Mouse (Mus musculus) hindbrain, embryonic 11.5 days (tissue): ENCODE results near the gene Slc37a1. TPM values are rescaled to one million over a fixed set of nuclear protein-coding genes. Genes with fewer than 3 reads are reported as not detected.

Experiments
- ATAC-seq: fragments of 200-750 bp; cut with Nextera tagmentation; 2 replicates; pipeline ENCODE4 v1.8.0; 2017; ENCODE audit warnings: mild to moderate bottlenecking, moderate TSS enrichment, moderate library complexity; ENCODE audit not compliant: low FRiP score
- DNase-seq: peaks from one replicate; pipeline ENCODE4 v3.0.0-alpha.2; 2015; ENCODE audit warnings: low spot score
- H3K27ac ChIP-seq: fragments of 300-500 bp; sonication (generic); 2 replicates; pipeline ENCODE4 v1.5.1; 2014; ENCODE audit warnings: mild to moderate bottlenecking, low read depth, low read length
- H3K27me3 ChIP-seq: fragments of 300-500 bp; sonication (generic); 2 replicates; pipeline ENCODE4 v1.6.1; 2014; ENCODE audit warnings: mild to moderate bottlenecking, low read length, moderate library complexity, mixed read lengths; ENCODE audit not compliant: control insufficient read depth, insufficient read depth
- H3K36me3 ChIP-seq: fragments of 300-500 bp; sonication (generic); 2 replicates; pipeline ENCODE4 v1.6.1; 2014; ENCODE audit warnings: mild to moderate bottlenecking, low read length, moderate library complexity, mixed read lengths; ENCODE audit not compliant: control insufficient read depth, insufficient read depth
- H3K4me1 ChIP-seq: fragments of 300-500 bp; sonication (generic); replicated peaks from 2 replicates; pipeline ENCODE4 v1.6.1; 2014; ENCODE audit warnings: low read length, mixed read lengths; ENCODE audit not compliant: control insufficient read depth, insufficient read depth
- H3K4me2 ChIP-seq: fragments of 300-500 bp; sonication (generic); replicated peaks from 2 replicates; pipeline ENCODE4 v1.6.1; 2014; ENCODE audit warnings: mild to moderate bottlenecking, low read depth, low read length
- H3K4me3 ChIP-seq: fragments of 300-500 bp; sonication (generic); 2 replicates; pipeline ENCODE4 v1.5.1; 2014; ENCODE audit warnings: low read depth, low read length
- H3K9ac ChIP-seq: fragments of 300-500 bp; sonication (generic); 2 replicates; pipeline ENCODE4 v1.6.1; 2014; ENCODE audit warnings: low read depth, low read length
- H3K9me3 ChIP-seq: fragments of 300-500 bp; sonication (generic); 2 replicates; pipeline ENCODE4 v1.6.1; 2016; ENCODE audit warnings: low read length; ENCODE audit not compliant: control insufficient read depth
- WGBS: fragments of 180-500 bp; shearing (Covaris S2); extraction: QIAGEN DNeasy Blood & Tissue Kit; methylation state at CpG from one replicate; pipeline ENCODE4 v1.1.7; 2014; 5-methylcytosine and 5-hydroxymethylcytosine counted together
- polyA plus RNA-seq: library from polyadenylated mRNA; unstranded; fragments of >200 nt; fragmentation: Nextera tagmentation; extraction: Ambion mirVana; gene quantifications from 2 replicates; pipeline ENCODE4 v1.2.1, GENCODE M21; 2014

Gene Slc37a1
- polyA plus RNA-seq, 1 experiment from 2014 or later = 13.0 TPM

DNA sequence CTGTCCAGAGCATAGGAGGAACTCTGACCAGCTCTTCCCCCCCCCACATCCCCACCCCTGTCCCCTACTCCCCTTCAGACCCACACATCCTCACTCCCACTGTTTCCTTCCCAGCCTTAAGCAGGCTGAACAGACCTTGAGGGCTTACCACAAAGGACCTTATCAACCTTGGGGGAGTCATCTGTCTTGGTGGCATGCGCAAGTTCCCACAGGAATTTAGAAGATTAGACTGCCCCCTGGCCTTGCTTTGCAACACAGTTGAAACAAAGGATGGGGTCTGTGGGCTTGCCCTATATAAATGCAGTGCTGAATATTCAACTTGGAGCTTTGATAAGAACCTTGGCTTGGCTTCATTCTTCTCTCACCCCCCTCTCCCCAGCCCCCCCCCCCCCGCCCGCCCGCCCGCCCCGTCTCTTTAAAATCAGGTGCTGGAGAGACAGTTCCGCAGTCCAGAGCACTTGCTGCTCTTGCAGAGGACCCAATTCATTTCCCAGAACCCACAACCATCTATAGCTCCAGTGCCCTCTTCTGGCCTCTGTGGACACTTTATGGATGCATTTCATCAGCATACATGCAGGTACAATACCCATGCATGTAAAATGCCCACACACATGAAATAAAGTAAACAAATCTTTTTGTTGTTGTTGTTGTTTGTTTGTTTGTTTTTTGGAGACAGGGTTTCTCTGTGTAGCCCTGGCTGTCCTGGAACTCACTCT, 15.3 kb upstream of the Slc37a1 start:
- DNase-seq (no peak), ATAC-seq (no peak)
- Histone ChIP-seq H3K36me3 (no peaks in the 10 kb centered on the region), H3K9ac (no peak overlapping the region), H3K27me3 (no peaks in the 10 kb centered on the region), H3K4me3 (no peak overlapping the region), H3K27ac (no peak overlapping the region), H3K4me2 (no peak overlapping the region), H3K9me3 (no peaks in the 10 kb centered on the region), H3K4me1 (no peaks in the 10 kb centered on the region)
- 52% methylated on average over 7 of the region's 7 CpGs for WGBS

DNA sequence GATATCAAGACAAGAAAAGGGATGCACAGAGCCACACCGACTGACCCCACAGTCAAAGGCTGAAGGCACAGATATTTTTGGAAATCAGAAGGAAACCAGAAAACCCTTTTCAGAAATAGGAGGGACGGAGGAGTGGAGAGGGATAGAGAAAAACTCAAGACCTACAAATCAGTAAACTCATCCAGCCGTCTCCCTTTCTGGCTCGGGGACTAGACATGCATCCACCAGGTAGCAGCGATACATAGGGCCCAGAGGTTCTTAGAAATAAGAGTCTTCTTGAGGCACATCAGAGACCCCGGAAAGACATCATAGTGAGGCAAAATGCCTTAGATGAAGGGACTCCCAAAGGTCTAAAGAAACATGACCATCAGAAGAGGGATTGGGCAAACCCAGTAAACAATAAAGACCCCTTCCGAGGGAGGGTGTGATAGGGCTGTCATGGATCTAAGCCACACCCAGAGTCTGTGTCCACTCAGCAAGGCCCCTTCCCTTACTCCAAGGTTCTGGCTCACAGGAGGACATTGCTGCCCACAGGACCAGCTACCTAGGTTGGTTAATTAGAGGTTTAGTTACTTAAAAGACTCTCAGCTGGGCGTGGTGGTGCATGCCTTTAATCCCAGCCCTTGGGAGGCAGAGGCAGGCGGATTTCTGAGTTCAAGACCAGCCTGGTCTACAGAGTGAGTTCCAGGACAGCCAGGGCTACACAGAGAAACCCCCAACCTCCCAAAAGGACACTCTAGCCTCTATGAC, 14.0 kb upstream of the Slc37a1 start:
- no peak overlapping the region for H3K4me3 ChIP-seq
- H3K4me1 ChIP-seq = 0 out of 2 replicates have a peak, but pooled peaks cover 2% of the 10 kb centered on the region
- H3K9ac ChIP-seq = no peak overlapping the region
- WGBS = 89% methylated on average over 9 of the region's 9 CpGs
- no peaks in the 10 kb centered on the region for H3K9me3 ChIP-seq
- H3K36me3 ChIP-seq = no peaks in the 10 kb centered on the region
- H3K4me2 ChIP-seq = no peak overlapping the region
- ATAC-seq = no peak
- no peak for DNase-seq
- no peaks in the 10 kb centered on the region for H3K27me3 ChIP-seq
- no peak overlapping the region for H3K27ac ChIP-seq

GRCm38 (mm10) chr17:31273631-31274030, 13.0 kb upstream of the Slc37a1 start:
- H3K9me3 ChIP-seq = no peaks in the 10 kb centered on the region
- no peak overlapping the region for H3K4me2 ChIP-seq
- H3K27me3 ChIP-seq = no peaks in the 10 kb centered on the region
- no peak for ATAC-seq
- H3K4me1 ChIP-seq = 0 out of 2 replicates have a peak, but pooled peaks cover 2% of the 10 kb centered on the region
- no peak overlapping the region for H3K4me3 ChIP-seq
- no peak overlapping the region for H3K27ac ChIP-seq
- H3K36me3 ChIP-seq = no peaks in the 10 kb centered on the region
- 88% methylated on average over 8 of the region's 8 CpGs for WGBS
- no peak overlapping the region for H3K9ac ChIP-seq
- DNase-seq = no peak

DNA sequence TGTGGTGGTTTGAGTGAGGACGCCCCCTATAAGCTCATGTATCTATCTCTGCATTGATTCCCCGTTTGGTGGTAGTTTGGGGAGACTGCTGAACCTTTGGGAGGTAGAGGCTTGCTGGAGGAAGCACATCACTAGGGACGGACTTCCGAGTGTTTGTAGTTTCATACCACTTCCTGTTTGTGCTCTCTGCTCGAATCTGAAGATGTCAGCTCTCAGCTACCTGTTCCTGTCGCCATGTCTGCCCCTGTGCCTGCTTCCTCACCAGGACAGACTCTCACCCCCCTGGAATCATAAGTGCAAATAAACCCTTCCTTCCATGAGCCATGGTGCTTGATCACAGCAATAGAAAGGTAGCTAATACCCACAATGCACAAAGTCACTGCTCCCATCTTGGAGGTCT, 11.4 kb upstream of the Slc37a1 start:
- Histone ChIP-seq H3K9me3 (no peaks in the 10 kb centered on the region), H3K36me3 (no peaks in the 10 kb centered on the region), H3K9ac (no peak overlapping the region), H3K4me2 (no peak overlapping the region), H3K4me3 (no peak overlapping the region), H3K4me1 (0 out of 2 replicates have a peak, but pooled peaks cover 2% of the 10 kb centered on the region), H3K27ac (no peak overlapping the region), H3K27me3 (no peaks in the 10 kb centered on the region)
- no peak for DNase-seq
- 79% methylated on average over 6 of the region's 6 CpGs for WGBS
- no peak for ATAC-seq

GRCm38 (mm10) chr17:31276207-31276921, 10.2 kb upstream of the Slc37a1 start:
- H3K27me3 ChIP-seq = no peaks in the 10 kb centered on the region
- peak overlapping the region; percentile 69 for H3K4me2 ChIP-seq
- 0 out of 2 replicates have a peak, but pooled peaks cover 2% of the 10 kb centered on the region for H3K4me1 ChIP-seq
- no peak for DNase-seq
- no peaks in the 10 kb centered on the region for H3K36me3 ChIP-seq
- H3K9ac ChIP-seq = 0 out of 2 replicates have a peak overlapping the region, but pooled peaks have one; percentile 45
- no peaks in the 10 kb centered on the region for H3K9me3 ChIP-seq
- H3K27ac ChIP-seq = no peak overlapping the region
- no peak for ATAC-seq
- peak overlapping the region; percentile 43 for H3K4me3 ChIP-seq
- 22% methylated on average over 9 of the region's 9 CpGs for WGBS

DNA sequence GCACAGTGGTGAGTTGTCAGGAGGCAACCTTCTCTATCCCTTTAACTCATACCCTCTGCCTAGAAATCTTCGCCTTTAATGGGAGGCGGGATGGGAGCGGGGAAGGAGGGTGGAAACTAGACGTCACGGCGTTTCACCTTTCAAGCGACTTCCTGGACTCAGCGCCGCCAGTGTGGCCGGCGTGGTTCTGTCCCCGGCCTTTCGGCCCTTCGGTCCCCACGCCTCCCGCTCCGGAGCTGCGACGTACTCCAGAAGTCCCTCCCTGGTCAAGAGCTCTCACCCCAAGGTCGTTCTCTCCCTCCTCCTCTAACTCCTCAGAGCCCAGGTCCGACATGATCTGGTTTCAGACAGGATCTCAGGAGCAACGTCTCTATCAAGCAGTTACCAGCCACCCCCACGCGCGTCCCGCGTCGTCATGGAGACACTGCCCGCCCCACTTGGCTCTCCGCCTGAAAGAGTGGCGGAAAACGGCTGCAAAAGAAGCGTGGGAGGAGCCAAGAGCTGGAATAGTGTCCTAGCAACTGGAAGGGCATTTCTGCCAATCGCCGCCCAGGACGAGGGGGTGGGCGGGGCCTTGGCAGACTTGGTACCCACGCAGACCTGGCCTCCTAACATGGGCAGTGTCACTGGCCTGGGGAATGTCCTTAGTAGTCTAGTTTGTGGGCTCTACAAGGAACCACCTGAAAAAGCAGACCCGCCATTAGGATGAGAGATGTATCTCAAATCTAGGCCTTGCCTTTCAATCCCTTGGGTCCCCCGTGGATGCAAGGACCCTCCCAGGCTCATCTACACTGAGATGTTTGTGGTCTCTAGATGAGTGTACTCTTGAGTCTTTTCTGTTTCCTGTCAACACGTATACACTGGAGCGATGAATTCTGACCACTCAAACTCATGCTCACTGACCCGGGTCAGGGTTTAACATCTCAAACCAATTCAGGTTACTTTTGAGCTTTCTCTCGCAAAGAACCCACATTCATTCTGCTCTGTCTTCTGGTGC, 9.4 kb upstream of the Slc37a1 start, which contains the start of gene Rsph1:
TSS of gene Rsph1 (minus strand) at position 462 of the 997 bp plus-strand sequence.
- H3K27me3 ChIP-seq = no peaks in the 10 kb centered on the region
- H3K9ac ChIP-seq = peak within 1 kb of the TSS; percentile 45; the same call in 1 of the 2 replicates
- 11% methylated on average over 44 of the region's 44 CpGs for WGBS
- H3K9me3 ChIP-seq = no peaks in the 10 kb centered on the region
- H3K27ac ChIP-seq = no peak within 1 kb of the TSS; the same call in 1 of the 2 replicates
- H3K36me3 ChIP-seq = no peaks in the 10 kb centered on the region
- ATAC-seq (peak; percentile 90), DNase-seq (peak; percentile 92)
- H3K4me1 ChIP-seq = peaks cover 2% of the 10 kb centered on the region; the same call in 1 of the 2 replicates
- peak within 1 kb of the TSS; percentile 69 for H3K4me2 ChIP-seq
- peak within 1 kb of the TSS; percentile 43 for H3K4me3 ChIP-seq

DNA sequence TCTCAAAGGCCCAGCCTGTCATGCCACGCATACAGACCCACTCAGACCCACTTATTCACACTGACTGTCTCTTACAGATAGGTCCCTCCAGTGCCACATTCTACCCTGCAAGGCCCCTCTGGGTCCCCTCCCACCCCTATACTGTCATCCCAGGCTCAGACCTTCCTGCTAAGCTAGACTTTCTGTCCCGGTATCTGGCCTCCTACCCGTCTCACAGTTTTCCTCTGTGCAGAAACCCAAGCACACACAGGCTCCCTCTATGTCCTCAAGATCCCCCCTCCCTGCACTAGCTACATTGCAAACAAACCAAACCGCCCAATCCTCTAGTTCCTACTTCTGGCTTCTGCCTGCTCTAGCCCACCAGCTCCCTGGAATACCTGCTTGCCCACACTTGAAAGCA, 8.7 kb upstream of the Slc37a1 start:
- Histone ChIP-seq H3K27ac (no peak overlapping the region), H3K4me3 (no peak overlapping the region), H3K36me3 (no peaks in the 10 kb centered on the region), H3K27me3 (no peaks in the 10 kb centered on the region), H3K4me1 (peaks cover 2% of the 10 kb centered on the region; the same call in 1 of the 2 replicates), H3K4me2 (no peak overlapping the region), H3K9ac (no peak overlapping the region), H3K9me3 (no peaks in the 10 kb centered on the region)
- WGBS = 77% methylated on average over 4 of the region's 4 CpGs
- ATAC-seq = no peak
- no peak for DNase-seq

DNA sequence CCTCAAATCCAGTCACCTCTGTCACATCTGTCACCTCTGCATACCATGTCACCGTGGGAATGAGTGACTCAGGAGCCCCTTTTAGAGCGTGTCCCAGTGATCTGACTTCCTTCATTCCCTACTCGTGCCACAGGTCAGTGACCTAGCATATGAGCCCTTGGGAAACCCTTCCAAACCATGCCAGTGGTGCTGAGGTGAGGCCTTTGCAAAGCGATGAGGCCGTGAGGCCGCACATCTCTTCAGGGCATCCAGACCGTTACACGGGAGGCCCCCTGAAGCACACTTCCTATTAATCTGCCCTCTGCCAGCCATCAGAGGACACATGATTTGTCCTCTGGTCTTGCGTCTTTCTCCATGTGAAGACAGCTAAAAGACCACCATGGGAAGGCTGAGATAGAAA, 7.1 kb upstream of the Slc37a1 start:
- 81% methylated on average over 9 of the region's 9 CpGs for WGBS
- peaks cover 2% of the 10 kb centered on the region; the same call in 1 of the 2 replicates for H3K4me1 ChIP-seq
- H3K9me3 ChIP-seq = no peaks in the 10 kb centered on the region
- no peak overlapping the region for H3K9ac ChIP-seq
- H3K36me3 ChIP-seq = no peaks in the 10 kb centered on the region
- DNase-seq (no peak), ATAC-seq (no peak)
- H3K27me3 ChIP-seq = no peaks in the 10 kb centered on the region
- H3K4me2 ChIP-seq = no peak overlapping the region
- H3K4me3 ChIP-seq = no peak overlapping the region
- no peak overlapping the region for H3K27ac ChIP-seq
